In the genomic region with DNA sequence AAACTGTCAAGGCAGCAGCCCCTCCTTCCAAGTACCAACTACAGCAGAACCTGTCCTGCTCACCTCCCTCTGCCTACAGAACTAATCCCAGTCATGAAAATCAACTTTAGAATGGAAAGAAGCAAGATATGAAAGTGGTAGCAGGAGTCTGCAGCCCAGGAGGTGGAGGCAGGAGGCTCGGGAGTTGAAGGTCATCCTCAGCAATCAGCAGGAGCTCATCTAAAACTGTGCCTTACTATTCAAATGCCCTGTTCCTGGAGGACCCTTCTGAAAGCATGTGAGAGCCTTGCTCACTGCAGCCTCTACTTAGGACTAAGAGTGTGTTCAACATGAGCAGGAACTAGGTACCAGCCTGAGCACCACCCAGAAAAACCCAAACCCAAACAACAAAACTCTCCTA, we compare ENCODE assay signal across 9 mouse cellular contexts. TPM values are rescaled to one million over a fixed set of nuclear protein-coding genes. Genes with fewer than 3 reads are reported as not detected.
DNase-seq lines count a peak whose midpoint lies in the region; ATAC-seq and TF ChIP-seq lines count a peak whose summit lies in the region.
"Had no signal": no experiment of that assay in that cellular context is flagged by ENCODE, and none has a peak within 500 bp of the region (broad histone marks: within the 10 kb centered on the region; RNA-seq: fewer than 3 reads in every experiment).

No protein-coding gene starts in this region.

- no peak for DNase-seq in gastrocnemius, adult 2 months
- no peak for DNase-seq in gastrocnemius, adult 8-10 months (ENCODE audit: low spot score in 2 of 2)
- no peak for DNase-seq in left cerebral cortex, adult 2 months (ENCODE audit: extremely low spot score in 1 of 2, low spot score in 2 of 2)
- no peak for DNase-seq in left cerebral cortex, postnatal 14 days (ENCODE audit: low spot score in 2 of 2)
- DNase-seq in hindbrain, embryonic 14.5 days (ENCODE audit: low spot score), result no peak
- DNase-seq in gastrocnemius, postnatal 14 days, result no peak
- DNase-seq: left cerebral cortex, postnatal 4 days had no signal

- H3K4me2 ChIP-seq in hindbrain, embryonic 14.5 days (replicated peaks), result peak overlapping the region; percentile 99
- peak overlapping the region; percentile 99 for H3K4me2 ChIP-seq in neural tube, embryonic 14.5 days (ENCODE audit: low read depth, low read length)

- no peak for ATAC-seq in hindbrain, embryonic 14.5 days (ENCODE audit: low FRiP score)
- no peak for ATAC-seq in neural tube, embryonic 14.5 days (ENCODE audit: low read depth)
- ATAC-seq: CD4-positive, CD25-positive, alpha-beta regulatory T cell, adult 4 months had no signal

- no peak for TF ChIP-seq CTCF in gastrocnemius, adult 2 months (IDR thresholded peaks at IDR 0.05)
- no peak for TF ChIP-seq CTCF in left cerebral cortex, adult 2 months (IDR thresholded peaks at IDR 0.05)

- peaks cover 40% of the 10 kb centered on the region for H3K4me1 ChIP-seq in hindbrain, embryonic 14.5 days (replicated peaks; ENCODE audit: control insufficient read depth, insufficient read depth, low read length)
- H3K4me1 ChIP-seq in neural tube, embryonic 14.5 days (ENCODE audit: control insufficient read depth, insufficient read depth, low read length), result peaks cover 15% of the 10 kb centered on the region; the same call in 1 of the 2 replicates

- no peaks in the 10 kb centered on the region for H3K9me3 ChIP-seq in hindbrain, embryonic 14.5 days (ENCODE audit: control insufficient read depth, low read length)
- H3K9me3 ChIP-seq in neural tube, embryonic 14.5 days (ENCODE audit: control insufficient read depth, low read length), result no peaks in the 10 kb centered on the region

- peak overlapping the region; percentile 85 for H3K9ac ChIP-seq in hindbrain, embryonic 14.5 days
- H3K9ac ChIP-seq in neural tube, embryonic 14.5 days (replicated peaks; ENCODE audit: low read depth, low read length), result no peak overlapping the region

- H3K27me3 ChIP-seq in hindbrain, embryonic 14.5 days (ENCODE audit: control insufficient read depth, insufficient read depth, low read length), result no peaks in the 10 kb centered on the region
- H3K27me3 ChIP-seq in neural tube, embryonic 14.5 days (ENCODE audit: control insufficient read depth, insufficient read depth, low read length), result no peaks in the 10 kb centered on the region

- H3K36me3 ChIP-seq in hindbrain, embryonic 14.5 days (replicated peaks; ENCODE audit: control insufficient read depth, insufficient read depth), result peaks cover 10% of the 10 kb centered on the region
- no peaks in the 10 kb centered on the region for H3K36me3 ChIP-seq in neural tube, embryonic 14.5 days (ENCODE audit: control insufficient read depth, insufficient read depth, low read length)

- H3K27ac ChIP-seq in gastrocnemius, adult 2 months, result peak overlapping the region; percentile 98
- H3K27ac ChIP-seq in left cerebral cortex, adult 2 months, result peak overlapping the region; percentile 94; the same call in 1 of the 2 replicates
- H3K27ac ChIP-seq in hindbrain, embryonic 14.5 days, result no peak overlapping the region
- H3K27ac ChIP-seq in neural tube, embryonic 14.5 days (ENCODE audit: low read depth, low read length), result no peak overlapping the region

- H3K4me3 ChIP-seq in gastrocnemius, adult 2 months, result peak overlapping the region; percentile 92
- peak overlapping the region; percentile 83 for H3K4me3 ChIP-seq in left cerebral cortex, adult 2 months
- peak overlapping the region; percentile 84 for H3K4me3 ChIP-seq in hindbrain, embryonic 14.5 days (replicated peaks; ENCODE audit: low read length)
- H3K4me3 ChIP-seq in neural tube, embryonic 14.5 days (ENCODE audit: low read depth, low read length), result peak overlapping the region; percentile 75

- WGBS in hindbrain, embryonic 14.5 days, result 44% methylated on average over 1 of the region's 1 CpGs
- 32% methylated on average over 1 of the region's 1 CpGs for WGBS in neural tube, embryonic 14.5 days

- intact Hi-C loops in gastrocnemius, adult 2 months (cut with DNase I), result no loop called here
- intact Hi-C loops in left cerebral cortex, adult 2 months (cut with DNase I), result loop anchor here (5.0 kb wide), 1 partner anchor 115 kb away; no protein-coding TSS in a partner anchor
- intact Hi-C loops in left cerebral cortex, postnatal 14 days (cut with DNase I), result no loop called here
- intact Hi-C loops in gastrocnemius, postnatal 14 days (cut with DNase I; ENCODE audit: low total_unique reads), result loop anchor here (10.0 kb wide), 1 partner anchor 57 kb away; no protein-coding TSS in a partner anchor

RNA-seq across cellular contexts. Expression of gene March5, which starts 35.2 kb away (rescaled TPM):
- total RNA-seq in gastrocnemius, adult 2 months (2021), result 10 to 100 TPM; 72.5 to 84.7 TPM
- total RNA-seq in gastrocnemius, adult 8-10 months (2022), result 10 to 100 TPM; 78.2 to 92.8 (median 84.4) TPM
- total RNA-seq in left cerebral cortex, adult 2 months (2021), result 10 to 100 TPM; 82.6 to 96.0 TPM
- 10 to 100 TPM; 89.1 to 94.1 TPM for total RNA-seq in left cerebral cortex, postnatal 14 days (2021)
- polyA plus RNA-seq in hindbrain, embryonic 14.5 days (2014; fragmentation: Nextera tagmentation; extraction: Ambion mirVana), result 123 and 130 TPM in 2 replicates
- polyA plus RNA-seq in neural tube, embryonic 14.5 days (2014; fragmentation: Nextera tagmentation; extraction: Ambion mirVana), result 121 and 126 TPM in 2 replicates
- 10 to 100 TPM; 61.5 to 64.8 TPM for total RNA-seq in gastrocnemius, postnatal 14 days (2021)

RNA-seq across cellular contexts. Expression of gene Cpeb3, which starts 36.3 kb away (rescaled TPM):
- total RNA-seq in gastrocnemius, adult 2 months (2021), result 10 to 100 TPM; 56.0 to 64.8 TPM
- 10 to 100 TPM; 59.4 to 62.5 (median 61.2) TPM for total RNA-seq in gastrocnemius, adult 8-10 months (2022)
- total RNA-seq in left cerebral cortex, adult 2 months (2021), result 10 to 100 TPM; 87.0 to 96.0 TPM
- 10 to 100 TPM; 68.8 to 69.3 TPM for total RNA-seq in left cerebral cortex, postnatal 14 days (2021)
- polyA plus RNA-seq in hindbrain, embryonic 14.5 days (2014; fragmentation: Nextera tagmentation; extraction: Ambion mirVana), result 10.8 and 11.5 TPM in 2 replicates
- polyA plus RNA-seq in neural tube, embryonic 14.5 days (2014; fragmentation: Nextera tagmentation; extraction: Ambion mirVana), result 13.3 and 14.7 TPM in 2 replicates
- total RNA-seq in gastrocnemius, postnatal 14 days (2021), result 10 to 100 TPM; 33.6 to 37.2 TPM
- polyA plus RNA-seq: CD4-positive, CD25-positive, alpha-beta regulatory T cell, adult 4 months had no signal

Comparison
In these comparisons a context has a peak if more than half of its experiments do, and no peak if none do; other contexts are left out.
1. intact Hi-C loops: an anchor here in left cerebral cortex, adult 2 months (5.0 kb wide) and gastrocnemius, postnatal 14 days (10.0 kb wide); none called in gastrocnemius, adult 2 months and left cerebral cortex, postnatal 14 days.
2. H3K27ac ChIP-seq: peak in gastrocnemius, adult 2 months (single experiment) and left cerebral cortex, adult 2 months (single experiment); none in hindbrain, embryonic 14.5 days (single experiment) and neural tube, embryonic 14.5 days (single experiment).
3. Peak in every context shown above with its lines, with median percentiles within 50 percentile points of each other: H3K4me3 ChIP-seq.